Mouse (Mus musculus) adrenal gland, adult 2 months (tissue): Measurements from ENCODE around the gene Qrich1. TPM values are rescaled to one million over a fixed set of nuclear protein-coding genes. Genes with fewer than 3 reads are reported as not detected.
A peak's percentile ranks its signal among the peaks of the same experiment; 100 is the strongest.

Experiments
- DNase-seq: peaks from one replicate; pipeline ENCODE4 v3.0.0; 2021
- polyA plus RNA-seq: library from polyadenylated mRNA; depleted of rRNA; stranded (reverse); fragments of >200 nt; gene quantifications from 2 replicates; pipeline ENCODE4 v1.2.3, GENCODE M21; 2012
- total RNA-seq, 2 experiments: library from RNA; stranded (reverse); gene quantifications; 2 replicates each; pipeline ENCODE4 v1.2.3; 2021

The Qrich1 gene
- total and polyA plus RNA-seq, 3 experiments, result 105 to 129 (median 126) TPM

GRCm38 (mm10) chr9:108564131-108564530 lies 47.5 kb downstream of the Qrich1 start:
- no peak for DNase-seq

- DNase-seq, result peak; percentile 46
Measured at GRCm38 (mm10) chr9:108565881-108566814, 49.5 kb downstream of the Qrich1 start.

GRCm38 (mm10) chr9:108566815-108567776 lies 50.5 kb downstream of the Qrich1 start, which contains the start of gene Ndufaf3:
Gene Ndufaf3, minus strand, starts transcription at chr9:108567434.
- DNase-seq, result peak; percentile 98

- DNase-seq, result peak; percentile 49
Measured at GRCm38 (mm10) chr9:108567931-108568419, 51.4 kb downstream of the Qrich1 start.

GRCm38 (mm10) chr9:108568511-108568921 lies 51.9 kb downstream of the Qrich1 start:
- DNase-seq, result no peak

- peak; percentile 95 for DNase-seq
Measured at GRCm38 (mm10) chr9:108569381-108570206, 53.0 kb downstream of the Qrich1 start, which contains the start of gene Dalrd3. Gene Dalrd3, plus strand, starts transcription at chr9:108569886.

GRCm38 (mm10) chr9:108570207-108570896 lies 53.7 kb downstream of the Qrich1 start:
- DNase-seq, result peak; percentile 87

- DNase-seq, result no peak
Measured at GRCm38 (mm10) chr9:108571401-108571973, 54.9 kb downstream of the Qrich1 start.

GRCm38 (mm10) chr9:108572321-108572720 lies 55.7 kb downstream of the Qrich1 start:
- no peak for DNase-seq

- peak; percentile 52 for DNase-seq
Measured at GRCm38 (mm10) chr9:108573774-108574690, 57.4 kb downstream of the Qrich1 start.

GRCm38 (mm10) chr9:108574921-108575320 lies 58.3 kb downstream of the Qrich1 start:
- no peak for DNase-seq

- no peak for DNase-seq
Measured at GRCm38 (mm10) chr9:108575321-108576297, 59.0 kb downstream of the Qrich1 start.

GRCm38 (mm10) chr9:108577025-108577424 lies 60.4 kb downstream of the Qrich1 start:
- no peak for DNase-seq

- peak; percentile 72 for DNase-seq
Measured at GRCm38 (mm10) chr9:108577934-108578544, 61.4 kb downstream of the Qrich1 start.

- DNase-seq, result peak; percentile 95
Measured at GRCm38 (mm10) chr9:108578545-108579343, 62.1 kb downstream of the Qrich1 start, which contains the start of gene Wdr6. Gene Wdr6, minus strand, starts transcription at chr9:108578739.

- DNase-seq, result peak; percentile 73
Measured at GRCm38 (mm10) chr9:108579344-108579690, 62.7 kb downstream of the Qrich1 start.
